Mouse (Mus musculus) large intestine, adult 2 months (tissue): Measurements from ENCODE around the gene Myo18a. TPM values are rescaled to one million over a fixed set of nuclear protein-coding genes. Genes with fewer than 3 reads are reported as not detected.
"Not testable (repeated sequence)": the region's sequence is repeated elsewhere in the genome, so short reads cannot be mapped to it uniquely, and the experiment has no call there.

Source experiments
- DNase-seq: peaks from one replicate; pipeline ENCODE4 v3.0.0-alpha.2; 2012; ENCODE audit warnings: low read depth, low spot score
- WGBS: fragments of 180-500 bp; shearing (Covaris S2); methylation state at CpG from one replicate; pipeline ENCODE4 v1.1.7; 2018; 5-methylcytosine and 5-hydroxymethylcytosine counted together
- polyA plus RNA-seq: library from polyadenylated mRNA; depleted of rRNA; stranded (reverse); fragments of >200 nt; gene quantifications from 2 replicates; pipeline ENCODE4 v1.2.3, GENCODE M21; 2012; rRNA removed

Gene Myo18a
- polyA plus RNA-seq: 69.0 and 73.6 TPM in 2 replicates

DNA sequence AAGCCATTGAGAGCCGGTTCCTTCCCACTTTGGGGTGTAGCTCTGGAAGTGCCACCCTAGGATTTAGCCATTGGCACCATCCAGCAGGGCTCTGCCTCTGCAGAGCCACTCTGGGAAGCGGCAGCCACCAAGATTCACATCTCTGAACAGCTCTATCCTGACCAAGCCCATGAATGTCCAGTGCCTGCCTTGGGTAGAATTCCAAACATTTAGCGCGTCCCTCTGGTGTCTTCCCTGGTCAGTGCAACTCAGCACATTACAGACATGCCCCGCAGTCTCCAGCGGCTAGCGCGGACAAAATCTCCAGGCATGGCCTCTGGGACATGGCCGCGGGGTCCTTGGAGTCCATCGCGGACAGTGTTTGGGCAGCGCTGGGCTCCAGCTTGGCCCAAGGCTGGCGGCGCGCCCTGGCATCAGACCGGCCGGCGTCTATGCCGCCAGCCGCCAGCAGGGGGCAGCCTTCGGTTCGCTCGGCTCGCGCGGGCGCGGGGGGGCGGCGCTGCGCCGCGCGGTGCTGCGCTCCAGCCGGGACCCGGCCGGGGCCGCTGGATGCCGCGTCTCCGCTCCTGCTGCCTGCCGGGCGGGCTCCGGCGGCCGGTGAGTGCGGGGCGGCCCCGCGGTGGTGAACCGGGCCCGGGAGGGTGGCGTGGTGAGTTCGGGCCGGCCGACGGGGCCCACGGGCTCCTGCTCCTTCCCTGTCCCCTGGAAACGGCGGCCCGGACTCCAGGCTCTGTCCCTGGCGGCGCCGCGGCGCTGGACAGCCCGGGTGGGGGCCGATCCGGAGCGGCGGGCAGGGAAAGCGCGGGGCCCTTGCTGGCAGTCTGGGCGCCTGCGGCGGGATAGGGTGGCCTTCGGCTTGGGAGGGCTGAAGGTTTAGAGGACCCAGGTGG is at the start of gene Myo18a:
Myo18a (plus strand) TSS at position 464 of the 890 bp plus-strand sequence.
- no peak for DNase-seq
- WGBS: 3% methylated on average over 78 of the region's 79 CpGs

DNA sequence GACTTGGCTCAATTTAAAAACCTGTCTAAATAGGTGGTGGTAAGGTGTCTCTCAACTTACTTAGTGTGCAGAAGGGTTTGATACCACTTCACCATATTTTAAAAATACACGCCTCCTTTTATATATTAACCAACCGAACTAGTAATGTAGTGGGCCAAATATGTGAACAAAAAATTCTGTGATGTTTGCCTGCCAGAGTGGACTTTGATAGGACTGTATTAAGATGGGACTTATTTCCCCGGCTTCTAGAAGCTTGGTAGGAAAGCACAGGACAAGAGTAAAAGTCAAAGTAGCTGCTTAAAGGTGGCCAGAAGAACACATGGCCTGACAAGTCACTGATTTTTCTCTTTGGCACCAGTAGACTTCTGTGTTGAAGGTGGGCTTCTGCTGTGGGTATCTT is 49.3 kb upstream of the Myo18a start:
- 66% methylated on average over 3 of the region's 3 CpGs for WGBS
- no peak for DNase-seq

DNA sequence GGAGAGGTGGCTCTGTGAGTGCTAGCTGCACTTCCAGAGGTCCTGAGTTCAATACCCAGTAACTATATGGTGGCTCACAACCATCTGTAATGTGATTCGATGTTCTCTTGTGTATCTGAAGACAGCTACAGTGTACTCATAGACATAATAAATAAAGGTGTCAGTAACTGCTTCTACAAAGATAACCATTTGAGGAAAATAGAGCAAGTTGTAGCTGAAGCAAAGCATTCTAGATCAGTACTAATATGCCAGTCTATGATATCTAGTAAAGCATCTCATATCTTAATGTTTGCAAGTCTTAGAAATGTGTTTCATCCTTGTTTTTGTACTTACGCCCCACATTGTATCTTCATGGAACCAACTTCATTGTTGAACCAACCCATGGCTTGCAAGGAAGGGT is 44.0 kb upstream of the Myo18a start:
- no peak for DNase-seq
- 90% methylated on average over 2 of the region's 2 CpGs for WGBS

DNA sequence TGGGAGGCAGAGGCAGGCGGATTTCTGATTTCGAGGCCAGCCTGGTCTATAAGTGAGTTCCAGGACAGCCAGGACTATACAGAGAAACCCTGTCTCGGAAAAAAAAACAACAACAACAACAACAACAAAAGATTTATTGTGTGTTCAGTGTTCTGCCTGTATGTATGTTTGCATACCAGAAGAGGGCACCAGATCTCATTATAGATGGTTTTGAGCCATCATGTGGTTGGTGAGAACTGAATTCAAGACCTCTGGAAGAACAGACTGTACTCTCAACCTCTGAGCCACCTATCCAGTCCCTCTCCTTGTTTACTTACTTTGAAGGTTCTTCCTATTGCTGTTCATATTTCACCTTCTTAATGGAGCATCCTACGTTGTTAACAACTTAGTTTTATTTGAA is 41.7 kb upstream of the Myo18a start:
- 89% methylated on average over 4 of the region's 4 CpGs for WGBS
- DNase-seq: no peak

GRCm38 (mm10) chr11:77724766-77725165 is 38.3 kb upstream of the Myo18a start:
- WGBS: 83% methylated on average over 7 of the region's 7 CpGs
- no peak for DNase-seq

GRCm38 (mm10) chr11:77725183-77725582 is 37.9 kb upstream of the Myo18a start, which contains the start of gene Cryba1:
TSS of gene Cryba1 (minus strand) at chr11:77725283.
- DNase-seq: no peak
- 71% methylated on average over 7 of the region's 7 CpGs for WGBS

DNA sequence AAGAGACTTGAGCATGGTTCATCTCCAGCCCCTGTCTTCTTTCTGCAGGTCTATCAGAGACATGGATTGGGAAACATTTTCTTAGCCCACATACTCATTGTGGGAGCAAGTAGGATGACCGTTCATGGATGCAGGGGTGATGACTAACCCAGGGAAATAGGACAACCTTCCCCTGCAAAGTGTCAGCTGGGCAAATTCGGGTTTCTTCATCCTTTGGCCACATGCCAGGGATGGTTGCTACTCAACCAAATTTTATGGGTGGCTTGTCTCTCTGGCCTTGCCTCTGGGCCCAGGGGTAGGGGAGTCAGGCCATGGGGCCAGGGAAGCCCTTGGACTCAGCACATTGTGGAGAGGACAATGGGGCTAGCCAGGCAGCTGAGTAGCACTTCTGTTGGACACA is 34.5 kb upstream of the Myo18a start:
- WGBS: 48% methylated on average over 2 of the region's 2 CpGs
- DNase-seq: no peak

DNA sequence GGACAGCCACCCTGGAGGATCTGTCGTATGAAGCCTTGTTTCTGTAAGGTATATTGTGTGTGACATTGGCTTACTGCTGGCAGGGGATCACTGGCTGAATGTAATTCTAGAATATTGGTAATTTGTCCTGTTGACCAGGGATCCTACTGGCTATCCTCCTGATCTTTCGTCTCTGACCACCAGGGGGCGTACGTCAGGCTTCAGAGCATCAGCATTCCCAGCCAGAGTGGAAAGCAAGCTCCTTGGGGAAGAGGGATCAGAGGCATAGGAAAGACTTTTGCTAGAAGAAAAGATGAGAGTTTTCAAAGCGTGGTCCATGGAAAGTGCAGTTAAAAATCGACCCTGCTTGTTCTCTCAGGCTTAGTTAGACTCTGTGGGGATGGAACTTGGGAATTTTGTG is 25.8 kb upstream of the Myo18a start:
- DNase-seq: peak; percentile 67
- WGBS: 0% methylated on average over 6 of the region's 6 CpGs

DNA sequence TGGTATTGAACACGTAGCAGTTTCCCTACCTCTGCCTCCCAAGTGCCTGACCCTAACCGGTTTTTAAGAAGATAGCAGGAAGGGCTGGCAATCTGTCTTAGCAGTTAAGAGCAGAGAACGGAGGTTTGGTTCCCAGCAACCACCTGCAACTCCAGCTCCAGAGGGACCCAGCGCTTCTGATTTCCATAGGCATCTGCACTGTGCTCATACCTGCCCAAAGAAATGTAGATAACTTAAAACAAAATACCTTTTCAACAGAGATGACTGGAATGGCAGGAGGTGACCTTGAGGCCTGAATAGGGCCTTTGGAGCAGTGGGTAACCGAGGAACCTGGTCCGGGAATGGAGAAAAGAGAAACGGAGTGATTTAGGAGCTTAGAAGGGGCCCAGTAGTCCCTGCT is 24.5 kb upstream of the Myo18a start:
- DNase-seq: no peak

DNA sequence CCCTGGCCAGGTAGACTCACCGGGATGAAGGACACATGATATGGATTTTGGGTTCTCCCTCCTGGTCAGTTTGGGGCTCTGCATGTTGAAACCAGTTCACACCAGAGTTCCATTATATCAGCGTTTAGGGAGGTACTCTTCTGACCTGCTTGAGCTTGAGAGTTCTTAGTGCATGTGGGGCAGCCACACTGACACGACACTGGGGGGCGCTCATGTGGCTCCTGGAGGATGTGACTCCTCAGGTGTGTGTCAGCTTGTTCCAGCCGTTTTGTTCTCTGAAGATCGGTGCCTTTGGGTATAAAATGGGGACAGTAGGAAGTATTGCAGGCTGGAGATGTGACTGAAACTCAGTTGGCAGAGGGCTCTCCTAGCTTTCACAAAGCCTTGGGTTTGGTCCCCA is 19.1 kb upstream of the Myo18a start:
- WGBS: 18% methylated on average over 6 of the region's 6 CpGs
- DNase-seq: no peak

More for the DNA sequence above, 24.5 kb upstream of the Myo18a start:
- WGBS: 66% methylated on average over 7 of the region's 7 CpGs

GRCm38 (mm10) chr11:77746652-77747051 is 16.4 kb upstream of the Myo18a start:
- 82% methylated on average over 4 of the region's 4 CpGs for WGBS
- DNase-seq: no peak

GRCm38 (mm10) chr11:77747103-77747502 is 15.9 kb upstream of the Myo18a start:
- not testable (repeated sequence) for DNase-seq
- WGBS: 93% methylated on average over 14 of the region's 15 CpGs

GRCm38 (mm10) chr11:77748996-77749395 is 14.1 kb upstream of the Myo18a start:
- no peak for DNase-seq
- WGBS: 85% methylated on average over 5 of the region's 5 CpGs

- WGBS: 73% methylated on average over 5 of the region's 5 CpGs
- no peak for DNase-seq
These were observed 10.5 kb upstream of the Myo18a start for GRCm38 (mm10) chr11:77752525-77752924.

DNA sequence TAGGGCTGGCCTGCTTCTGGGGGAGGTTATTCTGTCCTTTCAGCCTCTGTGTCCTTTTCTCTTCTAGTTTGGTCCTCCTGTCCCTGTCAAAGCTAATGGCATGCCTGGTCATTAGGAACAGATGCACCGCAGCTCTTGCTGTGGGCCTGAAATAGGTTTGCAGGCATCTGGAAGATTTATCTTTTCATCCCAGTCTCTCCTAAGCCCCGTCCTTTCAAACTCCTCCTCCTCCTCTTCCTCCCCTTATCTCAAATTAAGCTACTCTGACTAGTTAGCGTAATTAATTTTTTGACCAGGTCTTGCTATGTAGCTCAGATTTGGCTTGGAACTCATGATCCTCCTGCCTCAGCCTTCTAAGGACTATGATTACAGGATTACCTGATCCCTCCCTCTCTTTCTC is 9.6 kb upstream of the Myo18a start:
- WGBS: 85% methylated on average over 3 of the region's 3 CpGs
- DNase-seq: no peak

DNA sequence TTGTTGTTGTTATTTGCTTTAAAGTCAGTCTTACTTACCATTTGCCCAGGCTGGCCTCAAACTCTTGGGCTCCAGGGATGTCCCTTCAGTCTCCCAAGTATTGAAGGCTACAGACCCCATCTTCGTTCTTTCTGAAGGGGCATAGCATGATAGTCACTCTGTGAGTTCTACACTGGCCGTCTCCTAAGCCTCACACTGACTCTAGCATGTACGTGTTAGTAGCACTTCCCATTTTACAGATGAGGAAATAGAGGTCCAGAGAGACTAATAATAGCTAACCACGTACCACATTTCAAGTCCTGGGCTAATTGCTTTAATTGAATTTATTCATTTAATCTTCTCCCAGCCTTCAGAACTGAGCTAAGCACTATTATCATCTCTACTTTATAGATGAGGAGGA is 3.0 kb upstream of the Myo18a start:
- WGBS: 90% methylated on average over 4 of the region's 4 CpGs
- DNase-seq: no peak

DNA sequence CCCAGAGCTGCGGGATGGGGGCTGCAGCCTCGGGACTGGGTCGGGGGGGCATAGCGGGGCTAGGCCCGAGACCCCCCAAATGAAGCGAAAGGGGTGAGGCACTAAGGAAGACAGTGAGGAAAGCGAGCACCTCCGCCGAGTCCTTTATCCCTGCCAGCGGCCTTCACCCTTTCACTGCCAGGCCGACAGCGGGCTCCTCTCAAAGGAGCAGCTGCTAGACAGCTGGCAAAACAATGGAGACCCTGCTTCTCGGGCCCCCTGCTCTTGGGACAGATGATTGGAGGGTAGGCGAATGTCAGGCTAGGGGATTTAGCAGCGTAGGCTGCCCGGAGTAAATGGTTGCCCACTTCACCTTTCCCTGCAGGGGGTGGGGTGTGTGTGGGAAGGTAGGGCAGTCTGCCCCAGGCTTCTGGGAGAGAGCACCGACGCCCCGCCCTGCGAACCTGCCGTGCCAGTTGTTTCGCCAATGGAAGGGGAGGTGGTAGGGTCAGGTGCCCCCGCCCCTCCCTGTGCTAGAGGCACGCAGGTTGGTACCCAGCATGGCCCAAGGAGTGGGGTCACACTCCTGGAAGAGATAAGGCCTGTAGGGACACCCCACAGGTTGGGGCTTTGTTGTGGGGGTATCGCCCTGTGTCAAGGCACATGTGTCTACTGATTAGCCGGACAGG is 761 bp downstream of the Myo18a start:
- DNase-seq: no peak
- WGBS: 6% methylated on average over 26 of the region's 26 CpGs

GRCm38 (mm10) chr11:77764694-77765458 is 1.8 kb downstream of the Myo18a start:
- WGBS: 28% methylated on average over 9 of the region's 9 CpGs
- no peak for DNase-seq

- 24% methylated on average over 4 of the region's 4 CpGs for WGBS
- no peak for DNase-seq
These were observed 2.4 kb downstream of the Myo18a start for GRCm38 (mm10) chr11:77765459-77765777.

DNA sequence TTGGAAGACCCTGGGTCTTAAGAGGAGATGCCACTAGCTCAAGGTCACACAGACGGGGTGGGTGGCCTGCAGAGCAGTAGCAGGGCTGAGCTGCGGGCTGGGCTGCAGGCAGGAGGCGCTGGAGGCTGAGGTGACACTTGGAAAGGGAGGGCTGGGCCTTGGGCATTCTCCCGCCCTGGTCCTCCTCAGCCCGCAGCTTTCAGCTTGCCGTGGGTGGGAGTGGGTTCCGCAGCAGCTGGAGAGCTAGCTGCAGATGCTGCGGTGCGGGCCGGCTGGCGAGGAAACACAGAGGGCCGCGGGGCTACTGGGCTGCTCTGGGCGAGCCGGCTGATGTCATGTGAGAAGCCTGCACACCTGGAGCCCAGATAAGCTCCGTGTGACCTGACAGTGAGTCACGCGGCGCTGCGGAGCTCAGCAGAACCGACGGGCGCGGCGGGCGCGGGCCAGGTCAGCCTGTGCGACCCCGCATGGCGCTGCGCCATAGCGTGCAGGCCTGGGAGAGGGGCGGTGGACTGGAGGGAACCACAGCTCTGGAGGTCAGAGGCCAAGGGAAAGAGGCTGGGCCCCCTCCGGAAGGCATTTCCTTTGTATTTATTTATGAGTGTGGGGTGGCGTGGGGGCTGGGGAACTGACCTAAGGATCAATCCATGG is 3.4 kb downstream of the Myo18a start:
- 5% methylated on average over 35 of the region's 35 CpGs for WGBS
- no peak for DNase-seq
